Mouse (Mus musculus) layer of hippocampus, adult 2 months (tissue): ENCODE measurements around the gene Gpr137b. TPM values are rescaled to one million over a fixed set of nuclear protein-coding genes. Genes with fewer than 3 reads are reported as not detected.

Source experiments
- DNase-seq, 2 experiments: peaks; one replicate each; pipeline ENCODE4 v3.0.0; 2022; ENCODE audit warnings: low spot score in 2 of 2
- H3K27ac ChIP-seq: fragments of 200-600 bp; 2 replicates; pipeline ENCODE4 v1.8.1; 2022
- H3K4me3 ChIP-seq: fragments of 200-600 bp; 2 replicates; pipeline ENCODE4 v1.8.1; 2022; ENCODE audit warnings: mild to moderate bottlenecking
- CTCF ChIP-seq: fragments of 200-600 bp; conservative IDR thresholded peaks from 2 replicates; pipeline ENCODE4 v1.8.1; 2022; ENCODE audit warnings: antibody characterized with exemption, mild to moderate bottlenecking, moderate library complexity
- total RNA-seq, 2 experiments: library from RNA; stranded (reverse); gene quantifications; 2 replicates each; pipeline ENCODE4 v1.2.3; 2021

Gene Gpr137b
- total RNA-seq, 2 experiments from 2014 or later = 21.5 to 21.6 TPM

DNA sequence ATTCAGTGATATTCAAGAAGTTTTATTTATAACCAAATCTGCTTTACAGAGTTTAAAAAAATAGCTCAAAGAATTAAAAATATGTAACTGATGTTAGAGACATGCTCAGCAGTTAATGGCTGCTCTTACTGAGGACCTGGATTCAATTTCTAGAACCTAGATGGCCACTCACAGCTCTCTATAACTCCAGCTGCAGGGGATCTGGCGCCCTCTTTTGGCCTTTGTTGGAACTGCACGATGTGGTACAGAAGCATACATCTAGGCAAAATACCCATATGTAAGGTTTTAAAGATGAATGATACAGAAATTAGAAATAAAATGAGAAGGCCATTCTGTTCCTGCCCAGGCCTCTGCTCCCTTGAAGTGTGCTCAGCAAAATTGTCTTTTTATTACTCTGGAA lies 64.9 kb downstream of the Gpr137b start:
- H3K4me3 ChIP-seq = no peak overlapping the region
- DNase-seq = peak in 1 of 2 experiments; percentile 23
- peak; percentile 79 for TF ChIP-seq CTCF
- no peak overlapping the region for H3K27ac ChIP-seq

Other genes starting within 250 kb of the Gpr137b start
- gene Prl2c5, start 211.3 kb downstream of the Gpr137b start, total RNA-seq = not detected
- gene Nid1, start 43.5 kb upstream of the Gpr137b start, total RNA-seq = 1 to 10 TPM; 4.3 to 6.2 TPM
- 100 to 1,000 TPM in 1 of 2 experiments, 10 to 100 TPM in 1; 96.3 to 107 TPM for gene Lyst, start 196.4 kb upstream of the Gpr137b start, total RNA-seq